Mouse (Mus musculus) lung, embryonic 14.5 days (tissue): ENCODE measurements around the gene Parg. TPM values are rescaled to one million over a fixed set of nuclear protein-coding genes. Genes with fewer than 3 reads are reported as not detected.
A peak's percentile ranks its signal among the peaks of the same experiment; 100 is the strongest.

Experiments
- ATAC-seq: fragments of 200-750 bp; cut with Nextera tagmentation; 2 replicates; pipeline ENCODE4 v1.8.0; 2017; ENCODE audit warnings: mild to moderate bottlenecking, moderate TSS enrichment, moderate library complexity; ENCODE audit not compliant: insufficient read depth
- DNase-seq: peaks from one replicate; pipeline ENCODE4 v3.0.0-alpha.2; 2015
- H3K27ac ChIP-seq: fragments of 300-500 bp; sonication (generic); 2 replicates; pipeline ENCODE4 v1.5.1; 2014; ENCODE audit warnings: low read depth, mild to moderate bottlenecking, moderate library complexity
- H3K27me3 ChIP-seq: fragments of 300-500 bp; sonication (generic); 2 replicates; pipeline ENCODE4 v1.6.1; 2014; ENCODE audit warnings: low read length, control low read depth; ENCODE audit not compliant: insufficient read depth
- H3K36me3 ChIP-seq: fragments of 300-500 bp; sonication (generic); 2 replicates; pipeline ENCODE4 v1.6.1; 2014; ENCODE audit warnings: control low read depth; ENCODE audit not compliant: insufficient read depth
- H3K4me1 ChIP-seq: fragments of 300-500 bp; sonication (generic); 2 replicates; pipeline ENCODE4 v1.6.1; 2014; ENCODE audit warnings: antibody characterized with exemption, control low read depth; ENCODE audit not compliant: insufficient read depth
- H3K4me2 ChIP-seq: fragments of 300-500 bp; sonication (generic); 2 replicates; pipeline ENCODE4 v1.6.1; 2014; ENCODE audit warnings: mild to moderate bottlenecking
- H3K4me3 ChIP-seq: fragments of 300-500 bp; sonication (generic); 2 replicates; pipeline ENCODE4 v1.5.1; 2014; ENCODE audit warnings: low read depth, low read length
- H3K9ac ChIP-seq: fragments of 300-500 bp; sonication (generic); 2 replicates; pipeline ENCODE4 v1.6.1; 2014
- H3K9me3 ChIP-seq: fragments of 300-500 bp; sonication (generic); 2 replicates; pipeline ENCODE4 v1.6.1; 2016; ENCODE audit warnings: low read depth, low read length, control low read depth
- CTCF ChIP-seq: IDR thresholded peaks from 2 replicates; pipeline ENCODE4 v1.5.1; 2016; ENCODE audit warnings: antibody characterized with exemption, low read depth
- WGBS: fragments of 180-500 bp; shearing (Covaris S2); extraction: QIAGEN DNeasy Blood & Tissue Kit; methylation state at CpG from one replicate; pipeline ENCODE4 v1.1.7; 2014; 5-methylcytosine and 5-hydroxymethylcytosine counted together
- polyA plus RNA-seq: library from polyadenylated mRNA; unstranded; fragments of >200 nt; fragmentation: Nextera tagmentation; extraction: Ambion mirVana; gene quantifications from 2 replicates; pipeline ENCODE4 v1.2.1, GENCODE M21; 2014

The Parg gene
- polyA plus RNA-seq, 1 experiment from 2014 or later: 53.4 TPM

DNA sequence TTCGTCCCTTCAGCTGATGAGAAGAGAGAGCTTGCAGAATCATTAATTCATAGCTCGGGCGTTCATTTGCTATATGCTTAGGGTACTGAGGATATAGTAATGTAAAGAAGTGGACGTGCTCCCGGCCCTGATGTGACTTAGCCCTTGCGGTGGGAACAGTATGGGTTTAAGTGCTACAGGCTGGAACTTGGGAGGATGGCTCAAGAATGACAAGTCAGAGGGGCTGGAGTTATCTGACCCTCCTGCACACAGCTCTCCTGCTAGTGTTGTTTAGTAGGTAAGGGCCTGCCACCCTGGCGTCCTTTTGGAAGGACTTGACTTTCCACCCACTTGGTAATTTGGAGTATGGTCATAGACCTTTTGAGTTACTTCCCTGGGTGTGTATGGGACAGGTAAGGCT is 41.2 kb upstream of the Parg start:
- Histone ChIP-seq H3K9me3 (no peaks in the 10 kb centered on the region), H3K4me2 (peak overlapping the region; percentile 69), H3K27me3 (no peaks in the 10 kb centered on the region), H3K4me1 (peaks cover 22% of the 10 kb centered on the region), H3K36me3 (no peaks in the 10 kb centered on the region), H3K27ac (peak overlapping the region; percentile 83), H3K4me3 (peak overlapping the region; percentile 90), H3K9ac (peak overlapping the region; percentile 89)
- TF ChIP-seq CTCF: no peak
- no peak for DNase-seq
- WGBS: 27% methylated on average over 7 of the region's 7 CpGs
- ATAC-seq: no peak

DNA sequence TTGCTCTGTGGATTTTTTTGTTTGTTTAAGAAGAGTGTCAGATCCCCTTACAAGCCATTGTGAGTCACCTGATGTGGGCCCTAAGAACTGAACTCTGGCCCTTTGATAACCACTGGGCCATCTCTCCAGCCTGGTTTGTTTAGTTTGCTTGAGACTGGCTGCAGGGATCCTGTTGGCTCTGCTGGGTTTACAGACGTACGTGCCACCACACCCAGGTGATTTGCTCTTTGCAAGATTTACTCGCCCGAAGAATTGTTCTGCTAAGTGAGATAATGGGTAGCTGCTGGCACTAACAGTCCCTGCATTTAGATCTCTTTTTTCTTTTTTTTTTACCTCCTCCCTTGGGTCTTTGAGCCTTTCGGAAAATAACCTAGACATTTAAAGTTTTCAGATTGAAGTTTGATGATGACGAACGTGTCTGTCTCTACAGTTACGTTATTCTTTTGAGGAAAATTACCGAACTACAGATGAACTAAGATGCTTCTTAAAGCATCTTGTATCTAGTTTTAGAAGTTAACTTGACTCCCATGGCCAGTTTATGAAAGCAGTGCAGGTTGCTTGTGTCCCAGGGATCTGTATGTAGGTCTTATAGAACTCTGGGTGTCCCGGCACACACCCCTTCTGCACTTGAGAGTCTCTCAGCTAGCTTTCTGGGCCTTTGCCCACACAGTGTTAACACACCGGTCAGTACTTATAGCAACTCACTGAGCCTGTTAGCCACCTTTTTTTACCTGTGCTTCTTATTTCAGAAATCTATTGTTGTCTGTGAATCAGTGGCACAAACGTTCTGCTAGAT is 40.5 kb upstream of the Parg start:
- peak overlapping the region; percentile 89 for H3K9ac ChIP-seq
- no peak for DNase-seq

DNA sequence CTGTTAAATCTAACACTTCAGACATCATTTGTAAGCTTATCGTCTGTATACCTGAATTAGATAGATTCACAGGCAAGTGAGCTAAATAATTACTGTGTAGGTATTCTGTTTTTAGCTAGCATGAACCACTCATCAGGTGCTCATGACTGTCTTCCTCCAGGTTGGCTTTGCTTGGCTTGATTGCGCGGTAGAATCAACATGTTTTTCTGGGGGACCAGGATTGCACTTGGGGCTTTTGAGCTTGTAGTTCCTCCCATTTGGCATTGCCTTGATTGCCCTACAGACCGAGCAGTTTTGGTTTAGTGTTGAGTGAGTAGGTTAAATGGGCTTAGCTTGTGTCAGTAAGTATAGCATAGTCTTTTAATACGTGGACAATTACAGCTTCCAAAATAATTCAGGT is 39.5 kb upstream of the Parg start:
- ATAC-seq (no peak), DNase-seq (no peak)
- no peaks in the 10 kb centered on the region for H3K27me3 ChIP-seq
- no peaks in the 10 kb centered on the region for H3K9me3 ChIP-seq
- H3K27ac ChIP-seq: no peak overlapping the region
- no peak overlapping the region for H3K4me2 ChIP-seq
- TF ChIP-seq CTCF: no peak
- H3K4me3 ChIP-seq: no peak overlapping the region
- 93% methylated on average over 5 of the region's 5 CpGs for WGBS
- H3K4me1 ChIP-seq: peaks cover 22% of the 10 kb centered on the region
- no peak overlapping the region for H3K9ac ChIP-seq
- no peaks in the 10 kb centered on the region for H3K36me3 ChIP-seq

More for the DNA sequence above, 40.5 kb upstream of the Parg start:
- H3K4me1 ChIP-seq: peaks cover 22% of the 10 kb centered on the region
- H3K4me3 ChIP-seq: peak overlapping the region; percentile 90
- no peak for ATAC-seq
- WGBS: 81% methylated on average over 12 of the region's 12 CpGs
- H3K4me2 ChIP-seq: peak overlapping the region; percentile 69
- H3K27ac ChIP-seq: no peak overlapping the region
- H3K9me3 ChIP-seq: no peaks in the 10 kb centered on the region
- TF ChIP-seq CTCF: no peak
- H3K27me3 ChIP-seq: no peaks in the 10 kb centered on the region
- no peaks in the 10 kb centered on the region for H3K36me3 ChIP-seq

DNA sequence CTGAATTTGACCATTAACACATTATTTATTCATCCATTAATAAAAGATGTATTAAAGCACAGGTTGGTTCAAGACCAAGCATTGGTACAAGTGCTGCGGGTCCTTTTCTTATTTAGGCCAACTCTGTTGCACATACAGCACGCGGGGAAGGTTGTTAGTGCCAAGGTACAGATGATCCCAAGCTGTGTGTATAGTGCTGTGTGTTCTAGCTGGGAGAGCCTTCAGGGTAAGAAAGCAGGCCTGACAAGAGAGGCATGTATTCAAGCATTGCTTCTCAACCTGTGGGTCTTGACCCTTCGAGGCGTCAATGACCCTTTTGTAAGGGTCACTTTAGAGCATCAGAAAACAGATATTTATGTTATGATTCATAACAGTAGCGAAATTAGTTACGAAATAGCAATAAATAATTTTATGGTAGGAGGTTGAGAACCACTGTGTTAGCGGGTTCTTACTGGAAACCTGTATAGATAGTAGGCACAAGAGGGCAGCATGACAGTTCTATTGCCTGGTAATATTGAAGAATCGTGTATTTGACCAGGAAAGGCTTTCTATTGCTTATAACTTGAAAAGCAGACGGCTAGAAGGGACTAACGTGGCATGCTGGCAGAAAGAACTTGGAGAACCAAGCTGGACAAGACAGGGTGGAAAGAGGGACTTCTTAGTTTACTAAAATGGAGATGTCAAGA is 38.4 kb upstream of the Parg start:
- H3K4me3 ChIP-seq: no peak overlapping the region
- no peaks in the 10 kb centered on the region for H3K27me3 ChIP-seq
- TF ChIP-seq CTCF: no peak
- 89% methylated on average over 11 of the region's 11 CpGs for WGBS
- no peak overlapping the region for H3K4me2 ChIP-seq
- peaks cover 24% of the 10 kb centered on the region for H3K4me1 ChIP-seq
- no peaks in the 10 kb centered on the region for H3K9me3 ChIP-seq
- no peaks in the 10 kb centered on the region for H3K36me3 ChIP-seq
- DNase-seq: no peak
- no peak for ATAC-seq
- no peak overlapping the region for H3K27ac ChIP-seq
- no peak overlapping the region for H3K9ac ChIP-seq

DNA sequence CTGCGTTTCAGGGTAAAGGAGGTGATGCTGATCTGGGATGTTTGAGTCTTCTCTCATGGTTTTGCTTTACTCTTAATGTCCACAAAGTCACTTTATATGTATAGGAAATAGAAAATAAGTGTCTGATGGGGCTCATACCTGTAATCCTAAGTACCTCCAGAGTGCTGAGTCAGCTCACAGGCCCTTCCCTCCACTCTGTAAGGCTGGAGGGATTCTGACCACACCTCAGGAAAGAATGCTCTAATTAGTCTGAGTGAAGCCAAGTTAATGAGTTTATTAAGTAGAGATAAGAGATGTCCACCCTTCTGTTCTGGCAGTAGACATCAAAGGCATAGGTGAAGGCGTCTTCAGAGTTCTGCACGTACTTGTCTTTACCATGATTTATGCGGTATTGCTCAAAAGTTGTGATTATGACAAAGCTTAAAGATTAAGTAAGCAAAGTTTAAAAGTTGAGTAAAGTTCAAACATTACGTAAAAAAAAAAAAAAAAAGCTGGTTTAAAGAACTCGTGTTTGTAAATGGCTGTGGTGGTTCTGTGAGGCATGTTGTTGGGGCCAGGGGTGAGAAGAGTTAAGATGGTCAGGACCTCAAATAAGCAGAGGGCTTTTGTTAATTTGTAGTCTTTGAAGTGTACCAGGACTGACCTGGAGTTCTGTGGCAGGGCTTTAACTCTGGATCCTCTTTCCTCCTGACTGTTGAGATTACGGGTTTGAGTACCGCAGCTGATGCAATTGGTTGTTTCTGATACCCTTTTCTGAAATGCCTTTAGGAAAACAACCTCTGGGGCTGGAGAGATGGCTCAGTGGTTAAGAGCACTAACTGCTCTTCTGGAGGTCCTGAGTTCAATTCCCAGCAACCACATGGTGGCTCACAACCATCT is 37.3 kb upstream of the Parg start:
- no peaks in the 10 kb centered on the region for H3K27me3 ChIP-seq
- no peak overlapping the region for H3K27ac ChIP-seq
- peak overlapping the region; percentile 96 for H3K4me2 ChIP-seq
- H3K36me3 ChIP-seq: no peaks in the 10 kb centered on the region
- peaks cover 16% of the 10 kb centered on the region for H3K4me1 ChIP-seq
- 59% methylated on average over 8 of the region's 8 CpGs for WGBS
- H3K9ac ChIP-seq: no peak overlapping the region
- H3K4me3 ChIP-seq: no peak overlapping the region
- H3K9me3 ChIP-seq: no peaks in the 10 kb centered on the region
- DNase-seq: no peak
- TF ChIP-seq CTCF: no peak
- ATAC-seq: no peak

DNA sequence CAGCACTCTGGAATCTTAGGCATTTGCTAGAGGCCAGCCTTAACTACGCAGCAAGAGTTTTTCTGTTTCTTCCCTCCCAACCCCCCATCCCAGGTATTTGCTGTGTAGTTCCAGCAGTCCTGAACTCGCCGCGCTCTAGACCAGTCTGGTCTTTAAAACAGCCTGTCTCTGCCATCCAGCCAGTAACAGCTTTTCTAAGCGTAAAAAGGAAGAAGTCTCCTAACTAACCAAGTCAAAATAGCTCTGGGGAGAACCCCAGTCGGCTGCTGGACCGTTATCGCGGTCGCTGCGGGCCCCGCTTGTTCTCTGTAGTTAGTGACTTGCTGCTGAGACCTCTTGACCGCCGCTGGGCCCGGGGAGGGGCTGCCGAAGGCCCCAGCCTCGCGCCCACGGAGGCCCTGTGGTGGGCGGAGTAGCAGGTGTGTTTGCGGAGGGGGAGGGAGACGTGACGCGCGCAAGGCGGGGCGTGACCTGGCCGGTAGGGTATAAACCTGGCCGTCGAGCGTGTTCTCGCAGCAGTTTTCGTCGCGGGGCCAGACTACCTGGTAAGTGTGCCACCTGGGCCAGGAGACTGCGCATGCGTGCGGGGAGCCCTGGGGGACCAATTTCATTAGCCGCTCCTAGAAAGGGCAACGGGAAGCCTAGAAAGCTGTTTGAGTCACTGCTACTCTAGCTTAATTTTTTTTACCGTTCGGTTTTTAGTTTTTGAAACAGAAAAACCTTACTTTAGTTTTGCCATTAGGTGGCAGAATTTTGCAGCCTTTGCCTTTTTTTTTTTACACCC is 36.3 kb upstream of the Parg start:
- Histone ChIP-seq H3K27ac (peak overlapping the region; percentile 88), H3K27me3 (no peaks in the 10 kb centered on the region), H3K9me3 (no peaks in the 10 kb centered on the region), H3K9ac (peak overlapping the region; percentile 61), H3K4me3 (peak overlapping the region; percentile 50), H3K4me1 (peaks cover 15% of the 10 kb centered on the region), H3K36me3 (no peaks in the 10 kb centered on the region), H3K4me2 (peak overlapping the region; percentile 96)
- DNase-seq (peak; percentile 84), ATAC-seq (peak; percentile 87)
- WGBS: 1% methylated on average over 42 of the region's 42 CpGs
- TF ChIP-seq CTCF: no peak
